Mouse (Mus musculus) forebrain, postnatal 0 days (tissue): ENCODE measurements around the gene Hlf. TPM values are rescaled to one million over a fixed set of nuclear protein-coding genes. Genes with fewer than 3 reads are reported as not detected.

Source experiments
- ATAC-seq: fragments of 200-750 bp; cut with Nextera tagmentation; 2 replicates; pipeline ENCODE4 v1.8.0; 2017; ENCODE audit warnings: mild to moderate bottlenecking, moderate library complexity
- DNase-seq: peaks from one replicate; pipeline ENCODE4 v3.0.0-alpha.2; 2015
- H3K27ac ChIP-seq: fragments of 300-500 bp; sonication (generic); 2 replicates; pipeline ENCODE4 v1.5.1; 2014; ENCODE audit warnings: low read depth, mild to moderate bottlenecking, antibody characterized with exemption, low read length, moderate library complexity, mixed read lengths
- H3K27me3 ChIP-seq: fragments of 300-500 bp; sonication (generic); 2 replicates; pipeline ENCODE4 v1.6.1; 2014; ENCODE audit warnings: mild to moderate bottlenecking, low read length, mixed read lengths; ENCODE audit not compliant: insufficient read depth
- H3K36me3 ChIP-seq: fragments of 300-500 bp; sonication (generic); 2 replicates; pipeline ENCODE4 v1.6.1; 2014; ENCODE audit warnings: mild to moderate bottlenecking, moderate library complexity; ENCODE audit not compliant: insufficient read depth
- H3K4me1 ChIP-seq: fragments of 300-500 bp; sonication (generic); 2 replicates; pipeline ENCODE4 v1.6.1; 2014; ENCODE audit warnings: antibody characterized with exemption; ENCODE audit not compliant: insufficient read depth
- H3K4me2 ChIP-seq: fragments of 300-500 bp; sonication (generic); 2 replicates; pipeline ENCODE4 v1.6.1; 2014; ENCODE audit warnings: low read depth, mild to moderate bottlenecking, moderate library complexity
- H3K4me3 ChIP-seq: fragments of 300-500 bp; sonication (generic); 2 replicates; pipeline ENCODE4 v1.5.1; 2014; ENCODE audit warnings: low read depth, low read length, mixed read lengths
- H3K9ac ChIP-seq: fragments of 300-500 bp; sonication (generic); 2 replicates; pipeline ENCODE4 v1.6.1; 2014; ENCODE audit warnings: mild to moderate bottlenecking
- H3K9me3 ChIP-seq: fragments of 300-500 bp; sonication (generic); 2 replicates; pipeline ENCODE4 v1.6.1; 2016; ENCODE audit warnings: low read length
- CTCF ChIP-seq: sonication (generic); IDR thresholded peaks from 2 replicates; pipeline ENCODE4 v1.5.1; 2016; ENCODE audit warnings: antibody characterized with exemption, control low read depth, low read depth
- WGBS: fragments of 180-500 bp; shearing (Covaris S2); extraction: QIAGEN DNeasy Blood & Tissue Kit; methylation state at CpG from one replicate; pipeline ENCODE4 v1.1.7; 2014; 5-methylcytosine and 5-hydroxymethylcytosine counted together
- polyA plus RNA-seq: library from polyadenylated mRNA; unstranded; fragments of >200 nt; fragmentation: Nextera tagmentation; extraction: Ambion mirVana; gene quantifications from 2 replicates; pipeline ENCODE4 v1.2.1, GENCODE M21; 2015
- total RNA-seq: library from RNA; depleted of rRNA; stranded (reverse); fragments of >200 nt; gene quantifications from 2 replicates; pipeline ENCODE4 v1.2.3, GENCODE M21; 2014

Hlf gene
- total and polyA plus RNA-seq, 2 experiments from 2014 or later, result 6.8 to 9.7 TPM

DNA sequence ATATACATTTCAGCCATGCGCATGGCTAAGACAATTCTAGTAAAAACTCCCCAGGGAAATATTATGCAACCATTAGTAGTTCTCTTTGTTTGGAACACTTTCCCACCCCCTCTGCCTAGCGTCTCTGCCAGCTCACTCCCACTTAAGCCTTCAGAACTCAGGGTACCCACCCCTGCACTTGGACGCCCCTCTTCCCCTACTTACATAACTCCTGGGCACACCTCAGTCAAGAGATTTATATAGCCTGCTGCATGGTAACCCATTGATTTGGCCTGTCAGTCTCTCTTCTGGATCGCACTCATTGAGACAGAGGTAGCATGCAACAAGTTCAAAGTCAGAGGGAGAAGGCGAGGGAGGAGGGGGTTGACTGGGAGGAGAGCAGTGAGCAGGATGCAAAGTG, 26.3 kb upstream of the Hlf start:
- Histone ChIP-seq H3K4me3 (no peak overlapping the region), H3K27ac (no peak overlapping the region), H3K4me1 (no peaks in the 10 kb centered on the region), H3K9me3 (no peaks in the 10 kb centered on the region), H3K4me2 (no peak overlapping the region; the same call in 1 of the 2 replicates), H3K36me3 (no peaks in the 10 kb centered on the region), H3K27me3 (no peaks in the 10 kb centered on the region), H3K9ac (no peak overlapping the region)
- DNase-seq, result no peak
- WGBS, result 75% methylated on average over 5 of the region's 5 CpGs
- TF ChIP-seq CTCF, result no peak
- no peak for ATAC-seq

DNA sequence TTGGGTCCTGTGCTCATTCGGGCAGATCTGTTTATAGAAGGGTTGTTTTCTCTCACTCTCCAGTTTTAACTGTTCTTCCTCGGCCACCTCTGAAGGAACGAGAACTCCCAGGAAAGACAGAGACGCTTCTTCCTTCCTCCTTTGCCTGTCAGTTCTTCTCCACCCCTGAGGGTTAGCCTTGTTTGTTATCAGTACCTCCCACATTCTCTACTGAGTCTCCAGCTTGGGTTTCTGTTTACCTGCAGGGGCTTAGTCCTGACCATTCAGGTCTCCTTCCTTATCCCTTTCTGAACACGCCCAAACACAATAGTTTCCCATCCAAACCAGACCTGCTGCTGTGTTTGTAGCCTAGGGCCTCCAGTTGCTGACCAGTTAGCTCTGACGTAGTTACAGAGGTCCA, 8.2 kb upstream of the Hlf start:
- Histone ChIP-seq H3K27me3 (no peaks in the 10 kb centered on the region), H3K4me3 (no peak overlapping the region), H3K4me1 (no peaks in the 10 kb centered on the region), H3K9ac (no peak overlapping the region), H3K9me3 (no peaks in the 10 kb centered on the region), H3K27ac (no peak overlapping the region), H3K36me3 (no peaks in the 10 kb centered on the region), H3K4me2 (no peak overlapping the region)
- DNase-seq (no peak), ATAC-seq (no peak)
- no peak for TF ChIP-seq CTCF
- WGBS, result 55% methylated on average over 6 of the region's 6 CpGs

DNA sequence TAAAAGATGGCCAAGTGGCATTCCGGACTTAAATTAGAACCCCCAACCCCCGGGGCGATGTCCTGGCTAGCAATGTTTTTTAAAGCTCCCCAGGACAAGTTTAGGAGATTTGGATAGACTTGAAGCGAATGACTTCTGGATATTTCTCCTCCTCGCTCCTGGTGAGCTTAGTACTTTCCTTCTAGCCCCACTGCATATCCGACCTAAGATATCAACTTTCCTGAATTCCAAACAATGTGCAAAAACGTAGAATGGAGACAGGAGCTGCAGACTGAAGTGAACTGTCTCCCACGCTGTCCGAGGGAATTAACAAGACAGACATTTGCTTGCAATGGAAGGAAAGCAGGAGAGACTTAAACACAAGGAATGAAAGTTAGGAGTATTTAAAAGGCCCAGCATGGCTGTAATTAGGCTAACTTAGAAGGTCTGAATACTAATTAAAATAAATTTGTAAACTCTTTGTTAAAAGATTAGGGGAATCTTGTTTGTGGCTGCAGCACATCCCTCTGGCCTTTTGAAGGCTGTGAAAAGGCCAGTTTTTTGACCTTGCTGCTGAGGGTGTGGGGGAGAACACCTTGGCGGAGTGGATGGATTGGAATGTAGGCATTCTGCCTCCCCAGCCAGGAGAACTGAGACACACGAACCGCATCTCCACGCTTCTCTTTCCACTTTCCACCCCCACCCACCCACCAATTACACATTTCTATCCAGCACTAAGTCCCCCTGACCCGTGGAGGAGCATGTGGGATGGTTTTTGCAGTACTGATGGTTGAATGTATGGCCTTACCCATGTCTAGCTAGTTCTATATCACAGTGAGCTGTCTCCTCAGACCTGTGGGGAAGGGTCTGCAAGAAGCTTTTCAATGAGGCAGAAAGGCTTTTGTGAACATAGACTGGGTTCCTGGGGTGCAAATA, 833 bp upstream of the Hlf start:
- H3K27me3 ChIP-seq, result 0 out of 2 replicates have a peak, but pooled peaks cover 6% of the 10 kb centered on the region
- no peak for TF ChIP-seq CTCF
- ATAC-seq, result no peak
- H3K4me3 ChIP-seq, result peak overlapping the region; percentile 56
- H3K9me3 ChIP-seq, result no peaks in the 10 kb centered on the region
- no peaks in the 10 kb centered on the region for H3K36me3 ChIP-seq
- H3K4me1 ChIP-seq, result no peaks in the 10 kb centered on the region; the same call in 1 of the 2 replicates
- H3K27ac ChIP-seq, result no peak overlapping the region
- WGBS, result 13% methylated on average over 14 of the region's 14 CpGs
- H3K4me2 ChIP-seq, result peak overlapping the region; percentile 86
- peak overlapping the region; percentile 47; the same call in 1 of the 2 replicates for H3K9ac ChIP-seq
- DNase-seq, result no peak

DNA sequence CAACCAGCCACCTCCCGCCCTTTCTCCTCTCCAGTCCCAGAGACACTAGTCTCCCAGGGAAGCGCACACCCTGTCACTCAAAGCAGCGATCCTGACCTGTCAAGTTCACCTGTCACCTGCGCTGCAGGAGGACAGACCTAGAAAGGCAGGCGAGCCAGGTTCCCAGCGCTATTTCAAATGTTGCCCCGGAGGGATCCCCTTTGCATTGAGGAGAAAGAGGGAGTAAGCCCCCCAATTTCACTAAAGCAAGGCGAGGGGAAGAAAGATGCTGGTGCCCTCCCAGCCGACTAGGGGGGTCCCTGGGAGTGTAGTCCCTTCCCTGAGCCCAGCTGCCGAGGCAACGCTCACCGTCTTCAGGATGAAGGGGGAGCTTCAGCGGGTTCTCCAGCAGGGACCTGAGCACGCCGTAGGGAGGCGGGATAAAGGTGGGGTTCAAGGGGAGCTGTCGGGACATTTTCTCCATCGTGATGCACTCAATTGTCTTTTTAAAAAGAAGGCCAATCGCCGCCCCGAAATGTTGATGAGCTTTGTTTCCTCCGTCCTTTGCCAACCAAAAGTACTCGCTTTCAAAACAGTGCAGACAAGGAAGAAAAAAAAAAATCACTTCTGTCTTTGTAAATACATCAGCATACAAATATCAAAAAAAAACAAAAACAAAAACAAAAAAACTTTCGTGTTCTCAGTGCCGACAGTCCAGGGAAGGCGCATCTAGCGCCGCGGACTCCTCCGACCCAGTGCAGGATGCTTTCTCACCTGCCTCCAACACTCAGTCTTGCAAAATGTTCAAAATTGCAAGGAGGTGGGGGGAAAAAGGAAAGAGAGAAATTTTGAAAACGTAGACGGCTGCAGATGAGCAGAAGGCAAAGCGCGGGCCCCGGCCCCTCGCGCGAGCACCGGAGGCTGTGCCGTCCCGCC, 536 bp downstream of the Hlf start:
- DNase-seq (peak; percentile 27), ATAC-seq (peak; percentile 46)
- TF ChIP-seq CTCF, result no peak
- Histone ChIP-seq H3K9ac (peak overlapping the region; percentile 47), H3K4me2 (peak overlapping the region; percentile 86), H3K27me3 (0 out of 2 replicates have a peak, but pooled peaks cover 6% of the 10 kb centered on the region), H3K27ac (no peak overlapping the region), H3K4me1 (no peaks in the 10 kb centered on the region; the same call in 1 of the 2 replicates), H3K36me3 (no peaks in the 10 kb centered on the region), H3K4me3 (peak overlapping the region; percentile 56), H3K9me3 (no peaks in the 10 kb centered on the region)
- under 1% methylated on average over 39 of the region's 41 CpGs for WGBS

DNA sequence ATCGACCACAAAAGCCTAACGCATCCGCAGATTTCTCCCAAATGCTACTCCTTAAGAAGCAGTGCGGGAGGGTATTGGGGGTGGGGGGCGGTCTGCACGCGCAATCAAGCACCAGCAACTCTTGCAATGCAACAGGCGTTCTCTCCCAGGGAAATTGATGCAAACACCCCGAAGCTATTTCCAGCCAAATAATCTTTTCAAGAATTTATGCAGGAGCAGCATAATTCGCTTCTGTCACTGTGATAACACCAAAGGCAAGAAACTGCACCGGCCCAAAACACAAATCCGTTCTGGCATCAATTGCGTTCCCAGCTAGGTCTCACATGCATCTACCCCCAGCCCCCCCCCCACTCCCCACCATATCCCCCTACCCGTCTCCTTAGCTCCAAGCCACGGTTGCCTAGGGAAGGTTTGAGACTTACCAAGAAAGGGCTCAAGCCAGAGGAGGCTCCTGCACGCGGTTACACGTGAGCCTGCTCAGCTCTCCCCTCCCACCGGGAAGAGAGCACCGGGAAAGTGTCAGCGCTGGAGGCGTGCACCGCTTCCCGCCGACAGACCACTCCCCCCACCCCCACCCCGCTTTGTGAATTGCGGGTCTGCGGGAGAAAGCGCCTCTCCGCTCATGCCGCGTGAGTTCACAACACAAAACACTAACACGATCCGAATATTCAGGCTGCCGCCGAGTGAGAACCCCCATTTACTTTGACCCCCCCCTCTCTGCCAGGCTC, 1.4 kb downstream of the Hlf start:
- H3K4me2 ChIP-seq, result peak overlapping the region; percentile 86
- 0 out of 2 replicates have a peak, but pooled peaks cover 6% of the 10 kb centered on the region for H3K27me3 ChIP-seq
- TF ChIP-seq CTCF, result no peak
- H3K4me1 ChIP-seq, result no peaks in the 10 kb centered on the region; the same call in 1 of the 2 replicates
- peak overlapping the region; percentile 56 for H3K4me3 ChIP-seq
- no peaks in the 10 kb centered on the region for H3K9me3 ChIP-seq
- peak overlapping the region; percentile 47 for H3K9ac ChIP-seq
- no peak overlapping the region for H3K27ac ChIP-seq
- WGBS, result under 1% methylated on average over 36 of the region's 36 CpGs
- peak; percentile 63 for DNase-seq
- ATAC-seq, result peak; percentile 45
- H3K36me3 ChIP-seq, result no peaks in the 10 kb centered on the region
